Mouse (Mus musculus): ENCODE data around the gene Setd6. TPM values are rescaled to one million over a fixed set of nuclear protein-coding genes. Genes with fewer than 3 reads are reported as not detected.

The Setd6 gene
- total RNA-seq, 1 experiment from 2014 or later, result 24.6 TPM

- DNase-seq, result no peak
Observed at GRCm38 (mm10) chr8:95709579-95709978, 6.1 kb upstream of the Setd6 start.

GRCm38 (mm10) chr8:95711029-95711428 is 4.7 kb upstream of the Setd6 start:
- DNase-seq, result no peak

GRCm38 (mm10) chr8:95712395-95712794 is 3.3 kb upstream of the Setd6 start:
- DNase-seq, result no peak

- peak; percentile 87 for DNase-seq
Observed at GRCm38 (mm10) chr8:95713100-95714010, 2.3 kb upstream of the Setd6 start.

- DNase-seq, result no peak
Observed at GRCm38 (mm10) chr8:95714367-95714766, 1.3 kb upstream of the Setd6 start.

GRCm38 (mm10) chr8:95714837-95715413 is 756 bp upstream of the Setd6 start:
- DNase-seq, result no peak

GRCm38 (mm10) chr8:95716546-95717335 is 1.1 kb downstream of the Setd6 start:
- DNase-seq, result no peak

- DNase-seq, result no peak
Observed at GRCm38 (mm10) chr8:95727625-95728024, 11.9 kb downstream of the Setd6 start.

GRCm38 (mm10) chr8:95738596-95738995 is 22.9 kb downstream of the Setd6 start:
- no peak for DNase-seq

GRCm38 (mm10) chr8:95741732-95742131 is 26.1 kb downstream of the Setd6 start:
- DNase-seq, result no peak

- no peak for DNase-seq
Observed at GRCm38 (mm10) chr8:95748028-95748427, 32.3 kb downstream of the Setd6 start.

GRCm38 (mm10) chr8:95751924-95752323 is 36.2 kb downstream of the Setd6 start:
- no peak for DNase-seq

GRCm38 (mm10) chr8:95760323-95760722 is 44.6 kb downstream of the Setd6 start:
- peak; percentile 56 for DNase-seq

GRCm38 (mm10) chr8:95764133-95764532 is 48.5 kb downstream of the Setd6 start:
- no peak for DNase-seq

Small RNA genes within 50 kb of the gene (microRNA-seq; reads per million reads assigned to microRNA genes)
- gene Mir7073, result 0.85 to 1.9 reads per million in 2 experiments

Other genes with a start within 250 kb of the Setd6 start
- 81.9 and 82.2 TPM in 2 replicates for gene Csnk2a2, start 225.8 kb upstream of the Setd6 start, total RNA-seq (2021)
- gene Ccdc113, start 181.8 kb upstream of the Setd6 start, total RNA-seq (2021), result 0.98 and 1.7 TPM in 2 replicates
- not detected in 2 replicates for gene Prss54, start 139.5 kb upstream of the Setd6 start, total RNA-seq (2021)
- gene Gins3, start 82.4 kb upstream of the Setd6 start, total RNA-seq (2021), result 2.9 and 4.1 TPM in 2 replicates
- 19.8 and 36.4 TPM in 2 replicates for gene Ndrg4, start 38.9 kb upstream of the Setd6 start, total RNA-seq (2021)
- 144 and 154 TPM in 2 replicates for gene Cnot1, start 91.6 kb downstream of the Setd6 start, total RNA-seq (2021)
- gene Sap18b, start 109.5 kb downstream of the Setd6 start, total RNA-seq (2021), result 188 and 211 TPM in 2 replicates
- gene Slc38a7, start 137.7 kb downstream of the Setd6 start, total RNA-seq (2021), result 13.3 and 13.6 TPM in 2 replicates
- gene Got2, start 172.7 kb downstream of the Setd6 start, total RNA-seq (2021), result 99.6 and 129 TPM in 2 replicates

All from adrenal gland, postnatal 14 days (tissue).